Mouse (Mus musculus): ENCODE results near the gene Tfb2m.

- no peak for TF ChIP-seq CTCF (IDR thresholded peaks at IDR 0.05; ENCODE audit: low read depth)
- no peak for TF ChIP-seq EP300 (IDR thresholded peaks at IDR 0.05; ENCODE audit: low read depth)
Observed at GRCm38 (mm10) chr1:179547176-179547575, 1.1 kb upstream of the Tfb2m start.

Data from heart, postnatal 0 days (tissue).